Mouse (Mus musculus) forebrain, postnatal 0 days (tissue): ENCODE data around the gene Gm49321. TPM values are rescaled to one million over a fixed set of nuclear protein-coding genes. Genes with fewer than 3 reads are reported as not detected.

ENCODE experiments used
- ATAC-seq: fragments of 200-750 bp; cut with Nextera tagmentation; 2 replicates; pipeline ENCODE4 v1.8.0; 2017; ENCODE audit warnings: mild to moderate bottlenecking, moderate library complexity
- DNase-seq: peaks from one replicate; pipeline ENCODE4 v3.0.0-alpha.2; 2015
- H3K27ac ChIP-seq: fragments of 300-500 bp; sonication (generic); 2 replicates; pipeline ENCODE4 v1.5.1; 2014; ENCODE audit warnings: low read depth, mild to moderate bottlenecking, antibody characterized with exemption, low read length, moderate library complexity, mixed read lengths
- H3K27me3 ChIP-seq: fragments of 300-500 bp; sonication (generic); 2 replicates; pipeline ENCODE4 v1.6.1; 2014; ENCODE audit warnings: mild to moderate bottlenecking, low read length, mixed read lengths; ENCODE audit not compliant: insufficient read depth
- H3K36me3 ChIP-seq: fragments of 300-500 bp; sonication (generic); 2 replicates; pipeline ENCODE4 v1.6.1; 2014; ENCODE audit warnings: mild to moderate bottlenecking, moderate library complexity; ENCODE audit not compliant: insufficient read depth
- H3K4me1 ChIP-seq: fragments of 300-500 bp; sonication (generic); 2 replicates; pipeline ENCODE4 v1.6.1; 2014; ENCODE audit warnings: antibody characterized with exemption; ENCODE audit not compliant: insufficient read depth
- H3K4me2 ChIP-seq: fragments of 300-500 bp; sonication (generic); 2 replicates; pipeline ENCODE4 v1.6.1; 2014; ENCODE audit warnings: low read depth, mild to moderate bottlenecking, moderate library complexity
- H3K4me3 ChIP-seq: fragments of 300-500 bp; sonication (generic); 2 replicates; pipeline ENCODE4 v1.5.1; 2014; ENCODE audit warnings: low read depth, low read length, mixed read lengths
- H3K9ac ChIP-seq: fragments of 300-500 bp; sonication (generic); 2 replicates; pipeline ENCODE4 v1.6.1; 2014; ENCODE audit warnings: mild to moderate bottlenecking
- H3K9me3 ChIP-seq: fragments of 300-500 bp; sonication (generic); 2 replicates; pipeline ENCODE4 v1.6.1; 2016; ENCODE audit warnings: low read length
- CTCF ChIP-seq: sonication (generic); IDR thresholded peaks from 2 replicates; pipeline ENCODE4 v1.5.1; 2016; ENCODE audit warnings: antibody characterized with exemption, control low read depth, low read depth
- WGBS: fragments of 180-500 bp; shearing (Covaris S2); extraction: QIAGEN DNeasy Blood & Tissue Kit; methylation state at CpG from one replicate; pipeline ENCODE4 v1.1.7; 2014; 5-methylcytosine and 5-hydroxymethylcytosine counted together
- polyA plus RNA-seq: library from polyadenylated mRNA; unstranded; fragments of >200 nt; fragmentation: Nextera tagmentation; extraction: Ambion mirVana; gene quantifications from 2 replicates; pipeline ENCODE4 v1.2.1, GENCODE M21; 2015
- total RNA-seq: library from RNA; depleted of rRNA; stranded (reverse); fragments of >200 nt; gene quantifications from 2 replicates; pipeline ENCODE4 v1.2.3, GENCODE M21; 2014; rRNA removed

The Gm49321 gene
- total RNA-seq = not detected in 2 replicates
- 10.0 and 15.7 TPM in 2 replicates for polyA plus RNA-seq

- Histone ChIP-seq H3K27ac (no peak within 1 kb of the TSS), H3K9me3 (no peaks in the 10 kb centered on the region), H3K4me3 (no peak within 1 kb of the TSS), H3K4me2 (no peak within 1 kb of the TSS), H3K36me3 (peaks cover 52% of the 10 kb centered on the region), H3K4me1 (no peaks in the 10 kb centered on the region), H3K9ac (no peak within 1 kb of the TSS), H3K27me3 (no peaks in the 10 kb centered on the region)
- 84% methylated on average over 1 of the region's 1 CpGs for WGBS
- no peak for ATAC-seq
- no peak for TF ChIP-seq CTCF
- no peak for DNase-seq
Observed at GRCm38 (mm10) chr12:73937353-73937752, at the start of gene Gm49321. Gm49321 (plus strand) TSS chr12:73937653.

GRCm38 (mm10) chr12:73888003-73888783, 49.3 kb upstream of the Gm49321 start:
- no peak for ATAC-seq
- no peaks in the 10 kb centered on the region for H3K36me3 ChIP-seq
- no peak for DNase-seq
- H3K27me3 ChIP-seq = no peaks in the 10 kb centered on the region
- H3K9ac ChIP-seq = no peak overlapping the region
- H3K9me3 ChIP-seq = no peaks in the 10 kb centered on the region
- H3K4me2 ChIP-seq = no peak overlapping the region
- 89% methylated on average over 8 of the region's 8 CpGs for WGBS
- no peaks in the 10 kb centered on the region for H3K4me1 ChIP-seq
- H3K4me3 ChIP-seq = no peak overlapping the region
- TF ChIP-seq CTCF = no peak
- no peak overlapping the region for H3K27ac ChIP-seq

GRCm38 (mm10) chr12:73889571-73889970, 47.9 kb upstream of the Gm49321 start:
- H3K9me3 ChIP-seq = no peaks in the 10 kb centered on the region
- ATAC-seq (no peak), DNase-seq (no peak)
- 65% methylated on average over 1 of the region's 1 CpGs for WGBS
- no peaks in the 10 kb centered on the region for H3K36me3 ChIP-seq
- H3K27ac ChIP-seq = no peak overlapping the region
- no peaks in the 10 kb centered on the region for H3K4me1 ChIP-seq
- no peaks in the 10 kb centered on the region for H3K27me3 ChIP-seq
- H3K4me3 ChIP-seq = no peak overlapping the region
- H3K9ac ChIP-seq = no peak overlapping the region
- H3K4me2 ChIP-seq = no peak overlapping the region
- TF ChIP-seq CTCF = no peak

GRCm38 (mm10) chr12:73890086-73890485, 47.4 kb upstream of the Gm49321 start:
- Histone ChIP-seq H3K4me1 (no peaks in the 10 kb centered on the region), H3K27me3 (no peaks in the 10 kb centered on the region), H3K27ac (no peak overlapping the region), H3K9ac (no peak overlapping the region), H3K9me3 (no peaks in the 10 kb centered on the region), H3K4me3 (no peak overlapping the region), H3K4me2 (no peak overlapping the region), H3K36me3 (no peaks in the 10 kb centered on the region)
- DNase-seq (no peak), ATAC-seq (no peak)
- 73% methylated on average over 3 of the region's 3 CpGs for WGBS
- TF ChIP-seq CTCF = no peak

DNA sequence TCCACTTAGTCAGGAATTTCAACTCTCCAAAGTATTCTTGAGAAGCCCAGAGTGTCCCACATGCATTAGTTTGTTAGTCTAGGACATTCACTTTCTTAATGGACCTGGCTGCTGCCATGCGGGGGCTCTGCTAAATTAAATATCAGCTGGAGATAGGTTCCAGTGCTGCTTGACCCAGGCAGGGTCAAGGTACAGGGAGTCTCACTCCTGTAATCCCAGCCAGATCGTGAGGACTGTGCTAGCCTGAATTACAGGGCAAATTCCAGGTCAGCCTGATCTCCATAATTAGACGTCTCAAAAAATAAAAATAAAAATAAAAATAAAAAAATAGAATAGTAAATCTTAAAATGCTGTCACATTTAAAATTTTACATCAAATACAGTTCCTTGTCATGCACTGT, 44.8 kb upstream of the Gm49321 start:
- ATAC-seq = no peak
- 75% methylated on average over 3 of the region's 3 CpGs for WGBS
- no peak for TF ChIP-seq CTCF

DNA sequence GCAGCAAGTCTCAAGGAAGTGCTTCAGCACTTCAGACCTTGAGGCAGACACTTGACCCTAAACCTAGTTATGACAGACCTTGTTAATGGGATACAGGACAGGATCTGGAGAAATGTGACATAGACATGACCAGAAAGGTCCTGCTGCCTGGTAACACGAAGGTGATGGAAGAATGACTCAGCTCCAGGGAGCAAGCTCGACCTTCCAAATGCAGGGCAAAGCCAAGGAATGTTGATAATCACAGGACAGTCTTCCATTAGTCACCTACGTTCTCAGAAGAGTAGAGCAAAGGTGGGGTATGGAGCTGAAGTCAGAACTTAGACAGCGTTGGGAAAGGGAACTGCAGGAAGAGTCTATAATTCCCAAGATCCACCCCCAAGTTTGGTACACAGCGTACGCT, 42.6 kb upstream of the Gm49321 start:
- ATAC-seq (no peak), DNase-seq (no peak)
- Histone ChIP-seq H3K4me1 (no peaks in the 10 kb centered on the region), H3K9ac (no peak overlapping the region), H3K27ac (no peak overlapping the region), H3K4me2 (no peak overlapping the region), H3K4me3 (no peak overlapping the region), H3K9me3 (no peaks in the 10 kb centered on the region), H3K27me3 (no peaks in the 10 kb centered on the region), H3K36me3 (no peaks in the 10 kb centered on the region)
- WGBS = 80% methylated on average over 6 of the region's 6 CpGs
- no peak for TF ChIP-seq CTCF

More for the DNA sequence above, 44.8 kb upstream of the Gm49321 start:
- Histone ChIP-seq H3K4me1 (no peaks in the 10 kb centered on the region), H3K4me3 (no peak overlapping the region), H3K36me3 (no peaks in the 10 kb centered on the region), H3K27ac (no peak overlapping the region), H3K27me3 (no peaks in the 10 kb centered on the region), H3K9ac (no peak overlapping the region), H3K9me3 (no peaks in the 10 kb centered on the region), H3K4me2 (no peak overlapping the region)
- DNase-seq = no peak

DNA sequence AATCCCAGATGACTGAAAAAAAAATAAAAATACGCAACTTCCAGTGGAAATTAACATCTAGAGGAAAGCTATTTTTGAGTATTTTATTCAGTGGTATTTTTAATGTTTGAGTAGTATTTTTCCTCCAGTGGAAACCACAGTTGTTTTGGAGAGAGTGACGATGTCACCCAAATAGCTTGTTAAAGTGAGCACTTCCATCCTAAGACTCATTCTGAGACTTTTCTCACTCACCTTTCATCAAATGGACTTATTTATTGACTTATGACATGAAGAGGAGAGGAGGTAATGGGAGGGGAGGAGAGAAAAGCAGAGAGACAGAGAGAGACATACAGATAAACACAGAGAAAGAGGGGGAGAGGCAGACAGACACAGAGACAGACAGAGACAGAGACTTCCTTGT, 41.8 kb upstream of the Gm49321 start:
- Histone ChIP-seq H3K4me3 (no peak overlapping the region), H3K9me3 (no peaks in the 10 kb centered on the region), H3K36me3 (no peaks in the 10 kb centered on the region), H3K27ac (no peak overlapping the region), H3K4me2 (no peak overlapping the region), H3K9ac (no peak overlapping the region), H3K4me1 (no peaks in the 10 kb centered on the region), H3K27me3 (no peaks in the 10 kb centered on the region)
- DNase-seq = no peak
- WGBS = 90% methylated on average over 2 of the region's 2 CpGs
- ATAC-seq = no peak
- no peak for TF ChIP-seq CTCF
